Mouse (Mus musculus): ENCODE data around the gene Nim1k.
A peak's percentile ranks its signal among the peaks of the same experiment; 100 is the strongest.
"Not testable (repeated sequence)": the region's sequence is repeated elsewhere in the genome, so short reads cannot be mapped to it uniquely, and the experiment has no call there.

Nim1k gene

GRCm38 (mm10) chr13:119727608-119728387, 27.9 kb downstream of the Nim1k start:
- DNase-seq (ENCODE audit: low spot score), result no peak

GRCm38 (mm10) chr13:119724541-119724940, 31.1 kb downstream of the Nim1k start:
- DNase-seq (ENCODE audit: low spot score), result no peak

DNA sequence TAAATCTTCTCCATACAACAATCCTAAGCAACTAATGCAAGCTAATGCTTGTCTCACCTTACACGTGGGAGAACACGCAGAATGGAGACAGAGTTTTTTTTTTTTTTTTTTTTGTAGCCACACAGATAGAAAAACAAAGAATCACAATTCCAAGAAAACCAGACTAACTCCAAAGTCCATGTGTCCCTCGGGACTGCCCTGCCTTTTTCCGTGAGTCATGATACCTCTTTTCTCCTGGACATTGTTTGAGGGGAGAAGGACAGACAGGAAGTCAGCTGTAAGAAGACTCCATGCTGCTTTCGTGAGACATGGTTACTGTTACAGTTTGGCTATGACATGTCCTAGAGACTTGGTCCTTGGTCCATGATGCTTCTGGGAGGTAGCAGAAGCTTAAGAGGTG, 32.3 kb downstream of the Nim1k start:
- no peak for DNase-seq (ENCODE audit: low spot score)

DNA sequence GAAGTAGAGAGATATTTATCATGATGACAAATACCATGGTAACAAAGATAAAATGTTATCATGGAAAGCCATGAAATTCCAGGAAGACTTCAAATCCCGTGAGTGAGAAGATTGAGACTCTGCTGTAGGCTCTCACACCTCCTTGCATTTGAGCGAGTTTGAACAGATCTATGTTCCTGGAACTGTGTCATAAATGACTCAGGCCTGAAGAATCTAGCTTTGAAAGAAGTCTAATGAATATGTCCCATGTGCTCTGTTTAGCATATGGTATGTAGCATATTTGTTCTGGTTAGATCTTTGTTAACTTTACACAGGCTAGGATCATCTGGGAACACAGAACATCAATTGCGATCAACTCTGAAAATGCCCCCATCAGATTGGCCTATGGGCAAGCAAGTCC, 33.2 kb downstream of the Nim1k start:
- no peak for DNase-seq (ENCODE audit: low spot score)

DNA sequence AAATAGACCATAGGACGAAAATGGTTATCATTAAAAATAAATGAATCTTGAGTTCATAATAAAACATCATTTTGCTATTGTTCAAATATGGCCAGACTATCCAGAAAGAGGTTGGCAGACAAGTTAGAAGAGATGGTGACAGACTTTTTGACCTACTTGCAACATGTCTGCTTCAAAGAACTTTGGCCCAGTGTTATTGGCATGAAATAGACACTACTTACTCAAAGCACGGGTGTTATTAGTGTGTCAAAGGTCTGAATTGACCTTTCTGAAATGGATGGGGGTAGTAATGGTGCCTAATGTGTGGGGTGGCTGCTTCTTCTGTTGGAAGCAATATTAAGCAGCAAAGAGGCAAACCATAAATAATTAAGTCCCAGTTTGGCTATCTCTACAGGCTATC, 39.6 kb downstream of the Nim1k start:
- DNase-seq (ENCODE audit: low spot score), result no peak

- DNase-seq (ENCODE audit: low spot score), result no peak
Observed at GRCm38 (mm10) chr13:119713821-119714220, 41.9 kb downstream of the Nim1k start.

- no peak for DNase-seq (ENCODE audit: low spot score)
Observed at GRCm38 (mm10) chr13:119713107-119713787, 42.4 kb downstream of the Nim1k start.

DNA sequence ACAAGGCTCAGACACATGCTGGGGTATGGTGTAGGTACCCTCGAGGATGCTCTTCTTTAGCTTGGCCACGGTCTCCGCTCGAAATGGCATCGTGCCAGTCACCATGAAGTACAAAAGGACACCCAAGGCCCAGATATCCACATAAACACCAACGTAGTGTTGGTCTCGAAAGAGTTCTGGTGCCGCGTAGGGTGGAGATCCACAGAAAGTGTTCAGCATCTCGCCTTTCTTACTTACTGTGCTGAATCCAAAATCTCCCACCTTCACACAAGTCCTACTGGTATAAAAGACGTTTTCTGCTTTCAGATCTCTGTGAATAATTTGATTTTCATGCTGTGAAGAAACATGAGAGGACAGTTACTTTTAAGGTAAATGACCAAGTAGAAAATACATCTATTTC, 43.2 kb downstream of the Nim1k start:
- DNase-seq (ENCODE audit: low spot score), result no peak

DNA sequence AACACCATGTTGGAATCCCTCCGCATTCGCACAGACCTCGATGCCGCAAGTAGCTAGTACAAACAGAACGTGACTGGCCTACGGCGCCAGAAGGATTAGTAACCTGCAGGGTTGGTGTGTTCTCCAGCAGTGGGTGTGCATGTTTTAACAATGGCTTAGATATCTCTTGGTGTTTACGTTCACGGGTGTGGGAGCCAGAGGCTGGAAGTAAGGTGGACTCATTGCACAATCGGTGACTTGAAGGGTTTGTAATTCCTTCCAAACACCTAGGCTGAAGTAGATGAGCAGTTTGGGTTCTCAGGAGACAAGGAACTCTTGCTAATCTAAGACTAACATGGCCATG, 45.4 kb downstream of the Nim1k start:
- DNase-seq (ENCODE audit: low spot score), result no peak

DNA sequence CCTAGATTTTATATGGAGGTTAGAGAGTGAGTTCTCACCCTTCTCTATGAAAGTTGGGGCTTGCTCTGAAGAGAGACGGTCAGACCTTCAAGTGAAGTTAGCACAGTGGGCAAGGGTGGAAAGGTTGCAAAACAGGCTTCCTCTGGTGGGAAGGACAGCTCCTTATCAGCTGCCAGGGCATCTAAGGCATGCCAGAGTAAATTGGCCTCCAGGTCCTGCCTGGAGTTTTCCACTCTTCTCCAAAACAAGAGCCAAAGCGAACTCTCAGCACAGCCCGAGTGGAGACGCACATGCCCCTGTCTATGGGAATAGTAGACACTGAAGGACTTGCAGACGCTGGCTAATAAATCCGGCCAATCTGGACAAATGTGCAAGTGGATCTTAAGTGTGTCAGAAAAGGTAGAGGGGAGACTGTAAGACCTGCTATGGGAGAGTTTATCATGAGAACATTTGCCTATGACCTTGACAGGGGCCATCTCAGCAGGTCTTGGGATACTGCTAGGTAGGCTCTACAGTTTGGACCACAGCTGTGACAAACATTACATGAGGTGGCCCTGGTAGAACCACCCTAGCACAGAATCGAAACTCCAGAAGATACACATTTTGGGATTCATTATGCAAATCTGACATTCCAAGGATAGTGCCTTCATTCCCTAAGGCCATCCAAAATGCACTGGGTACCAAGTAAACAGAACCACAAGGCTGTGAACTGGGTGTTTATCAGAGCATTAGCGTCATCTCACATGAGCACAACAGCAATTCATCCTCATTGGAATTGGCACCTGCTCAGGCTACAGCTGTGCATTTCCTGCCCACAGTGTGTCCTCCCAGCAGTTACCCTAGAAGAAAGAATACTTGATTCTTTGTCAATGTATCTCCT, 46.1 kb downstream of the Nim1k start:
- DNase-seq (ENCODE audit: low spot score), result no peak

- DNase-seq (ENCODE audit: low spot score), result no peak
Observed at GRCm38 (mm10) chr13:119708941-119709340, 46.7 kb downstream of the Nim1k start.

DNA sequence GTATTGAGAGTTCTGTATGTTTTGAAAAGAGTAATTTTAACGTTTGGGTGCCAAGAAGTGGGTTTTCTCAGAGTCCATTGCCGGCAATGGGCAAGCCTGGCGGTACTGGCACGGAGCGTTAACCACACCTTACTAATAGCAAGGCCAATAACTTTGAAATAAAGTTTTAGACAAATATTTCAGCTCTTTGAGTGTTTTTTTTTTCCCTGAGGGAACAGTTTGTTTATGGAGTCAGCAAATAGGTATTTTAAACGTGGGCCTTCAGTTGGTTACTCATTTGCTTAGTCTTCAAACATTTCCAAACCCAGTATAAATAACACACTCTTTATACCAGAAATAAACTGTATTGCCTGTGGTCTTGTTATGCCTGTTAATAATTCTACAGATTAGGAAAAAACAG, 47.8 kb downstream of the Nim1k start:
- no peak for DNase-seq (ENCODE audit: low spot score)

DNA sequence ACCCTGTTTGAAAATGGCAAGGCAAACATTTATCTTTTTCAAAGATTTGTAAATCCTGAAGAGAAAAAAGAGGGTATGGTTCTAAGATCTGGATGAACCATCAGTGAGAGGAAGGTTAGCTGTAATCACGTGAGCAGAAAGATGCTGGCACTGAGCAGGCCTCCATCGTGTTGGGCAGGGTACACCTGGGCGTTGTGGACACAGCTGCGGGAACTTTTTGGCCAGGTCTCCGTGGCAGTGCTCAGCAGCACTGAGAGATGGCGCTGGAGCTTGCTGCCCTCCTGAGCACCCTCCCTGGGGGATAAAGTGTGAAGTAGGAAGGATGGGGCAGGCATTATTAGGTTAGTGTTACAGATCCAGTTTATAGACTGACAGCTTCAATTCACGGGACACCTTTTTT, 48.7 kb downstream of the Nim1k start:
- DNase-seq (ENCODE audit: low spot score), result no peak

- not testable (repeated sequence) for DNase-seq (ENCODE audit: low spot score)
Observed at GRCm38 (mm10) chr13:119706278-119706880, 49.3 kb downstream of the Nim1k start.

DNA sequence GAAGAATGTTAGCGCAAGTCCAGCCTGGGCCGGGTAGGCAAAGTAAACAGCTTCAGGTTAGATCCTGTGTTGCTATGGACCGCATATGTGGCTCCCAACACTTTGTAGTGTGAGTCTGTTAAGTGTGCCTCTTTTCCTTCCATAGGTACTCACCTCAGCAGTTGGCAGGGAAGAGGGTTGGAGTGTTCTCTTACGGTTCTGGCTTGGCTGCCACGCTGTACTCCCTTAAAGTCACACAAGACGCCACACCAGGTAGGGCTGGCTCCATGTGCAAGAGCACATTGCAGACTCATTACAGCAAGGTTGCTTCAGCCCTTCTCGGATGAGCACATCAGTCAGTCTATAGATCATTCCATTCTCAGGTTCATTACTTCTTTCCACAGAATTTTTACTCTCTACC, 51.4 kb downstream of the Nim1k start:
- DNase-seq (ENCODE audit: low spot score), result no peak

DNA sequence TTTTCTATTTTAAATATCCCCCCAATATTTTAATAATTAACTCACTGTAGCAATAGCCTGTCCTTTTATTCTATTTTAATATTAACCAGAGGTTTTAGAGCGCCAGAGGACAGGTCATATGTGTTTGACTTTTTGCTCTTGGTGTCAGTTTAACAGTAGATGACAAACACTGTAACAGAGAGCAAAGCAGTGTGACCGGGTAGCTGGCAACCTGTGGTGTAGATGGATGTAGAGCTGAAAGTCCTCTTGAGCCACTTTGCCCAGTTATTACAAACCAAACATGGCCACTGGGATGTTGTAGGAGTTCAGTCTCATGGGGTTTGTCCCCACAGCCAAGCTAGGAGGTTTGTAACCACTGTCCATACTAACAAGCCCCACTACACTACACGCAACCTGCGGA, 57.2 kb downstream of the Nim1k start:
- no peak for DNase-seq (ENCODE audit: low spot score)

GRCm38 (mm10) chr13:119696496-119696895, 59.2 kb downstream of the Nim1k start:
- no peak for DNase-seq (ENCODE audit: low spot score)

GRCm38 (mm10) chr13:119695676-119696075, 60.0 kb downstream of the Nim1k start:
- no peak for DNase-seq (ENCODE audit: low spot score)

GRCm38 (mm10) chr13:119691958-119692357, 63.7 kb downstream of the Nim1k start:
- not testable (repeated sequence) for DNase-seq (ENCODE audit: low spot score)

DNA sequence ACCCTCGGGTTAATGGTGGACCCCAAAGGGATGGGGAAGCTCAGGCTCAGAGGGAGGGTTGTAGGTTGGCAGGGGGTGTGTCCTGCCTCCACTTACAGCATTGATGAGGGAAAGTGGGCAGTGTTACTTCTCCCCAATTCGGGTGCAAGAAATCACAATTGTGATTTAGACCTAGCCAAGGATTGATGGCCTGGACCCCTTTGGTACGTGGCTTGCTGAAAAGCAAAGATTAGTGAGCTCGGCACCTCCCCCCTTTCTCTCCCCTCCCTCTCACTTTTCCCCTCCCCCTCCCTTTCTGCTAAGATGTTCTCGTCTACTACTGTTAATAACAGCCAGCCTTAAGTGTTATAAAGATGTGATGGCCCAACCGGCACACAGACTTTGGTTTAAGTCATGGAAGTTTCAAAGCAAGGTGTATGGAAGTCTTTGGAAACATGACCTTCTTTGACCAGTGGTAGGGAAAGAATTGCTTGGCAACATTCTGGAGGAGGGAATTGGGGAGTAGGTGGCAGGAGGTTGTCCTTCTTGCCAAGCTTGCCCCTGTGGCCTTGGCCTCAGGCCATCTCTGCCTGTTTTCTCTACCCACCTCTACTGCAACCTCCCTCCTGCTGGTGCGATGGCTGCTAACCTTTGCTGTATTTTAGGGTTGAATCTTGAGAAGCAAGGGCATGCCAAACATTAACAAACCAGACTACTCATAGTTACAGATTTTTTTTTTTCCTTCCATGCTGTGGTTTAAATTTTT, 64.6 kb downstream of the Nim1k start:
- peak; percentile 64 for DNase-seq (ENCODE audit: low spot score)

DNA sequence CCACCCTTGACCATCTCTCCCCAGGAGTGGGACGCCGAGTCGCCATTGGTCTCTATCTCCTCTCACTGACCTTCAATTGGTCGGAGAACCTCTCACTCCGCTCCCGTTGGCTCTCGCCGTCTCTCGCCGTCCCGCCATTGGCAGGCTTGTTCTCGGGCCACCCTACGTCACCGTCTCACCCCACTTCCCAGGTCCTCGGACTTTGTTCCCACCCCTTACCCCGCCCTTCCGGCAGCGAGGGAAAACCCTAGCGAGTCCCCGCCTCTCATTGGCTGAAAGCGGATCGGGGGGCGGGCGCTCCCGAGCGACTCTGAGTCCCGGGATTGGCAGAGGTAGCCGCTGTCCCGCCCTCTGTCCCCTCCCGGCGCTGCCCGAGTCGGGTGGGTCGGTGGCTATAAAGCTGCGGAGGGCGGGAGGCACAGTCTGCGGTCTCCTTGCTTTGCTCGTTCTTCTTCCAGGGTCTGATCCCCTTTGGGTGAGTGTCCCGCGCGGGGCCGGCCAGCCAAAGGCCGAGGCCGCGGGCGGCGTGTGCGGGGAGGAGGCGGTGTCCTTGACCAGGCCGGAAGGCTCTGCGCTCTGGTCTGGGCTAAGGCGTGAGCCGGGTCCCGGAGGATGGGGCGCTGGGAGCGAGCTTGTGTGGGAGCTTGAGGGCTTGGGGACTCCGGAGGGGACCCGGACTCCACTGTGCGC, 65.5 kb downstream of the Nim1k start, which contains the start of gene Hmgcs1:
Gene Hmgcs1 (plus strand): TSS at position 341 of the 690 bp plus-strand sequence.
- DNase-seq (ENCODE audit: low spot score), result peak; percentile 99
